In the genomic region with DNA sequence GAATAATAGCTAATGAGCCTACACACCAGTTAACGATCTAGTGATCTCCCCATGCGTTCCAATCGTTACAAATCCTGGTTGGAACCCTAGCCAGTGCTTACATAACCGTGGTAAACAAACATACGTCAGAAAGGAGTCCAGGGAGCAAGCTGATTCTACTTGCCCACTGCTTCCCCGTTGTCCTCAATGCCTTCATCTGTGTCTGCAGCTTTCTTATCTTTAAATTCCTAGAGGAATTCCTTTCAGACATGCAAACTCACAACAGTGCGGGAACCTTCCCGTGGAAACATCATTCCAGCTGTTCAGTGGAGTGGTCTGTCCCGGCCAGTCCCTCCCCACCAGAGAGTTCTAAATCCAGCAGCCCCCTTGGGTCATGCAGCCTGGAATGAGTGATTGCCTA, we compare ENCODE assay signal across 14 mouse cellular contexts. TPM values are rescaled to one million over a fixed set of nuclear protein-coding genes. Genes with fewer than 3 reads are reported as not detected.
A peak's percentile ranks its signal among the peaks of the same experiment; 100 is the strongest.
DNase-seq lines count a peak whose midpoint lies in the region; ATAC-seq and TF ChIP-seq lines count a peak whose summit lies in the region.
"Had no signal": no experiment of that assay in that cellular context is flagged by ENCODE, and none has a peak within 500 bp of the region (broad histone marks: within the 10 kb centered on the region; RNA-seq: fewer than 3 reads in every experiment).

No protein-coding gene starts in this region.

- H3K4me1 ChIP-seq in intestine, embryonic 15.5 days (replicated peaks) = peaks cover 14% of the 10 kb centered on the region
- H3K4me1 ChIP-seq in stomach, embryonic 14.5 days (ENCODE audit: control insufficient read depth, insufficient read depth, low read length) = peaks cover 11% of the 10 kb centered on the region; the same call in 1 of the 2 replicates

- H3K4me2 ChIP-seq in intestine, embryonic 15.5 days (replicated peaks) = peak overlapping the region; percentile 24; the same call in 1 of the 2 replicates
- peak overlapping the region; percentile 2; the same call in 1 of the 2 replicates for H3K4me2 ChIP-seq in stomach, embryonic 14.5 days (replicated peaks; ENCODE audit: low read depth, low read length)
- H3K4me2 ChIP-seq: neural tube, embryonic 15.5 days had no signal

- TF ChIP-seq CTCF in gastrocnemius, adult 2 months (IDR thresholded peaks at IDR 0.05) = no peak
- TF ChIP-seq CTCF in left cerebral cortex, adult 2 months (IDR thresholded peaks at IDR 0.05) = no peak
- TF ChIP-seq CTCF in layer of hippocampus, adult 2 months (conservative IDR thresholded peaks at IDR 0.05) = no peak

- intact Hi-C loops in gastrocnemius, adult 2 months (cut with DNase I) = no loop called here
- intact Hi-C loops in left cerebral cortex, adult 2 months (cut with DNase I) = no loop called here

- no peaks in the 10 kb centered on the region for H3K36me3 ChIP-seq in intestine, embryonic 15.5 days
- no peaks in the 10 kb centered on the region for H3K36me3 ChIP-seq in stomach, embryonic 14.5 days (ENCODE audit: control insufficient read depth, insufficient read depth, low read length)
- H3K36me3 ChIP-seq: neural tube, embryonic 15.5 days had no signal

- WGBS in intestine, embryonic 15.5 days = 19% methylated on average over 9 of the region's 9 CpGs
- WGBS in stomach, embryonic 14.5 days = 16% methylated on average over 9 of the region's 9 CpGs

- no peaks in the 10 kb centered on the region for H3K27me3 ChIP-seq in intestine, embryonic 15.5 days (replicated peaks)
- H3K27me3 ChIP-seq in stomach, embryonic 14.5 days (ENCODE audit: control insufficient read depth, insufficient read depth, low read length) = no peaks in the 10 kb centered on the region
- H3K27me3 ChIP-seq: neural tube, embryonic 15.5 days had no signal

- no peak for DNase-seq in gastrocnemius, adult 2 months
- no peak for DNase-seq in gastrocnemius, adult 8-10 months (ENCODE audit: low spot score in 2 of 2)
- no peak for DNase-seq in left cerebral cortex, adult 2 months (ENCODE audit: extremely low spot score in 1 of 2, low spot score in 2 of 2)
- DNase-seq in left cerebral cortex, adult 11 months (ENCODE audit: low spot score) = no peak
- no peak for DNase-seq in embryo, embryonic 10.5 days (ENCODE audit: low spot score)
- no peak for DNase-seq in layer of hippocampus, adult 2 months (ENCODE audit: low spot score in 2 of 2)
- DNase-seq: gastrocnemius, postnatal 25 days; layer of hippocampus, postnatal 36 days had no signal

- 0 out of 2 replicates have a peak, but pooled peaks have one; percentile 21 for ATAC-seq in intestine, embryonic 15.5 days
- no peak for ATAC-seq in stomach, embryonic 14.5 days (ENCODE audit: insufficient number of reproducible peaks, insufficient read depth, low FRiP score, low read depth)
- ATAC-seq: activated CD4-positive, CD25-positive, alpha-beta regulatory T cell, adult 4 months had no signal

- 0 out of 2 replicates have a peak overlapping the region, but pooled peaks have one; percentile 3 for H3K4me3 ChIP-seq in gastrocnemius, adult 2 months
- no peak overlapping the region for H3K4me3 ChIP-seq in left cerebral cortex, adult 2 months
- no peak overlapping the region for H3K4me3 ChIP-seq in intestine, embryonic 15.5 days (replicated peaks)
- no peak overlapping the region for H3K4me3 ChIP-seq in stomach, embryonic 14.5 days (ENCODE audit: low read depth, low read length)
- no peak overlapping the region for H3K4me3 ChIP-seq in layer of hippocampus, adult 2 months
- H3K4me3 ChIP-seq: neural tube, embryonic 15.5 days had no signal

- peak overlapping the region; percentile 81 for H3K27ac ChIP-seq in gastrocnemius, adult 2 months
- H3K27ac ChIP-seq in left cerebral cortex, adult 2 months = peak overlapping the region; percentile 40; the same call in 1 of the 2 replicates
- peak overlapping the region; percentile 44 for H3K27ac ChIP-seq in intestine, embryonic 15.5 days
- no peak overlapping the region for H3K27ac ChIP-seq in stomach, embryonic 14.5 days (ENCODE audit: low read length)
- no peak overlapping the region for H3K27ac ChIP-seq in layer of hippocampus, adult 2 months
- H3K27ac ChIP-seq: neural tube, embryonic 15.5 days had no signal

- H3K9me3 ChIP-seq in intestine, embryonic 15.5 days = no peaks in the 10 kb centered on the region
- H3K9me3 ChIP-seq in stomach, embryonic 14.5 days (ENCODE audit: control insufficient read depth, low read depth, low read length) = no peaks in the 10 kb centered on the region
- H3K9me3 ChIP-seq: neural tube, embryonic 15.5 days had no signal

- H3K9ac ChIP-seq in intestine, embryonic 15.5 days = no peak overlapping the region
- H3K9ac ChIP-seq in stomach, embryonic 14.5 days (replicated peaks; ENCODE audit: low read depth, low read length) = no peak overlapping the region
- H3K9ac ChIP-seq: neural tube, embryonic 15.5 days had no signal

RNA-seq across cellular contexts. Expression of gene 1810062G17Rik, which starts 7.2 kb away (rescaled TPM):
- total RNA-seq in gastrocnemius, adult 2 months (2021) = not detected
- total RNA-seq in gastrocnemius, adult 8-10 months (2022) = not detected
- not detected for total RNA-seq in left cerebral cortex, adult 2 months (2021)
- polyA plus RNA-seq in intestine, embryonic 15.5 days (2015; fragmentation: Nextera tagmentation; extraction: Ambion mirVana) = 1.8 and 2.2 TPM in 2 replicates
- 2.0 and 2.1 TPM in 2 replicates for polyA plus RNA-seq in stomach, embryonic 14.5 days (2014; fragmentation: Nextera tagmentation; extraction: Ambion mirVana)
- total RNA-seq in layer of hippocampus, adult 2 months (2021) = not detected
- total RNA-seq: gastrocnemius, postnatal 25 days; layer of hippocampus, postnatal 36 days; midbrain, postnatal 0 days had no signal

RNA-seq across cellular contexts. Expression of gene Anxa5, which starts 7.2 kb away (rescaled TPM):
- 10 to 100 TPM; 35.1 to 55.7 TPM for total RNA-seq in gastrocnemius, adult 2 months (2021)
- total RNA-seq in gastrocnemius, adult 8-10 months (2022) = 10 to 100 TPM; 14.4 to 39.8 (median 28.6) TPM
- total RNA-seq in left cerebral cortex, adult 2 months (2021) = 10 to 100 TPM; 69.0 to 71.9 TPM
- polyA plus RNA-seq in intestine, embryonic 15.5 days (2015; fragmentation: Nextera tagmentation; extraction: Ambion mirVana) = 247 and 277 TPM in 2 replicates
- polyA plus RNA-seq in stomach, embryonic 14.5 days (2014; fragmentation: Nextera tagmentation; extraction: Ambion mirVana) = 315 and 335 TPM in 2 replicates
- 10 to 100 TPM; 48.6 to 53.4 TPM for total RNA-seq in layer of hippocampus, adult 2 months (2021)

RNA-seq across cellular contexts. Expression of gene Gm11549, which starts 38.7 kb away (rescaled TPM):
- not detected for total RNA-seq in gastrocnemius, adult 2 months (2021)
- total RNA-seq in gastrocnemius, adult 8-10 months (2022) = not detected
- total RNA-seq in left cerebral cortex, adult 2 months (2021) = 10 to 100 TPM; 35.7 to 44.6 TPM
- polyA plus RNA-seq in intestine, embryonic 15.5 days (2015; fragmentation: Nextera tagmentation; extraction: Ambion mirVana) = 0.33 and 0.44 TPM in 2 replicates
- 0.28 and 0.30 TPM in 2 replicates for polyA plus RNA-seq in stomach, embryonic 14.5 days (2014; fragmentation: Nextera tagmentation; extraction: Ambion mirVana)
- 1 to 10 TPM; 2.4 to 3.1 TPM for total RNA-seq in layer of hippocampus, adult 2 months (2021)
- total RNA-seq: gastrocnemius, postnatal 25 days; MEL had no signal
- polyA plus RNA-seq: activated CD4-positive, CD25-positive, alpha-beta regulatory T cell, adult 4 months had no signal

Comparison
In these comparisons a context has a peak if more than half of its experiments do, and no peak if none do; other contexts are left out.
1. H3K27ac ChIP-seq: peak in gastrocnemius, adult 2 months (single experiment), left cerebral cortex, adult 2 months (single experiment) and intestine, embryonic 15.5 days (single experiment); none in stomach, embryonic 14.5 days (single experiment) and layer of hippocampus, adult 2 months (single experiment).
2. RNA of gene Gm11549, which starts 38.7 kb away (total RNA-seq): 35.7 to 44.6 TPM in left cerebral cortex, adult 2 months; 2.4 to 3.1 TPM in layer of hippocampus, adult 2 months, not detected in gastrocnemius, adult 2 months and not detected in gastrocnemius, adult 8-10 months; every median in the first group is over 4 times any median in the second.